Mouse (Mus musculus) heart, adult 11 months (tissue): ENCODE results near the gene Prkci.

ENCODE experiments used
- DNase-seq: peaks from one replicate; pipeline ENCODE4 v3.0.0; 2022

Prkci gene

DNA sequence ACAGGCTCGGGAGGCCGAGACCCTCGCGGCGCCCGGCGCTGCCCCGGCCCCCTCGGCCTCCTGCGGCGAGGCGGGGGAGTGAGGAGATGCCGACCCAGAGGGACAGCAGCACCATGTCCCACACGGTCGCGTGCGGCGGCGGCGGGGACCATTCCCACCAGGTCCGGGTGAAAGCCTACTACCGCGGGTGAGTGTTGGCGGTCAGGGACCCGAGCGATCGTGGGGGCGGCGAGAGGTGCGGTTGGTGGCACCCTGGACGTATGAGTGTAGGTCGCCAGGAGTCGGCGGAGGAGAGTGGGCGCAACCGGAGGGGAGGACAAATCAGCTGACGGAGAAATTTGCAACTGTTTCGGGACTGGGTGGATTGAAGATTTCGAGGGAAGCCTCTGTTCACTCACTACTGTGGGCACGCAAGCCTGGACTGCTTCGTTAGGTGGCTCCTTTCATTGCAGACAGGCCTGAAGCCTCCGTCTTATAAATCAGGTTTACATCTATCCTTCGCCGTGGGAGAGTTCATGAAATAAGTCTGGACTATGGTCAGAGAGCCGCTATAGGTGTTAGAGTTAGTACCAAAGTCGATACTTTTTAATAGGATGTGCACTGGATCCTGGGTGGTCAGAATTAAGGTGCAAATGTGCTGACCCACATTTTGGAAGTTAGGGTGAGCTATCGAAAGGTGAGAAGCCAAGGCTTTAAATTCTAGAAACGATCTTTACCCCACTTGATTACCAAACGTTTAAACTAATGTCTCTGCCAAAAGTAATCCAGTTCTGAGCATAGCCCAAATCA, 546 bp downstream of the Prkci start:
- DNase-seq, result no peak

- DNase-seq, result peak; percentile 80
Measured at GRCm38 (mm10) chr3:30996688-30997014, 1.1 kb downstream of the Prkci start.

DNA sequence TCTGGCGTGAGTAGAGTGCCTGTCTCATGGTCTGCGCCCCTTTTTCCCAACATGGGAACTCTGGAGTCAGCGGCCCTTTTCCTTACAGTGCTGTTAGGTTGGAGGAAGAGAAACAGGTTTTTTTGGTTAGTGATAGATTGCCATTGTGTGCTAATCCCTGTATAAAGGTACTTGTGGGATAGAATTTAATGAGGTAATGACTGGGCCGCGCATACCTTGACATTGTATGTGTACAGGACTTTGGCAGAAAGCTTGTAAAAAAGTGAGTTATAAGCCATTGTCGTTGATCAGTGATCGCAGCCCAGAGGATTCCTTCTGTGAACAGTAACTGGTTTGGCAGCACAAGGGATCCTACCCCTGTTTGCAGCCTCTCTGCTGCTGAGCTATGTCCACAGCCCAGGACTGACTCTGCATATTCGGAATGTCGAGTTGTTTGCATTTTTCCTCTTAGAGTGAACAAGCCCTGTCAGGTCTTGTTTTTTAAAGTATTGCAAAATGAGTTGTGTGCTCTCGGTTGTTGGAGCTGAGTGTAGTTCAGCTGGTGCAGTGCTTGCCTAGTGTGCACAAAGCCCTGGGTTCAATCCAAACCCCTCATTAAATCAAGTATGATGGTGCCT, 4.0 kb downstream of the Prkci start:
- DNase-seq, result peak; percentile 90

- peak; percentile 96 for DNase-seq
Measured at GRCm38 (mm10) chr3:31000018-31000407, 4.5 kb downstream of the Prkci start.

GRCm38 (mm10) chr3:31001048-31001676, 5.6 kb downstream of the Prkci start:
- DNase-seq, result peak; percentile 51

GRCm38 (mm10) chr3:31004320-31005209, 9.0 kb downstream of the Prkci start:
- no peak for DNase-seq

DNA sequence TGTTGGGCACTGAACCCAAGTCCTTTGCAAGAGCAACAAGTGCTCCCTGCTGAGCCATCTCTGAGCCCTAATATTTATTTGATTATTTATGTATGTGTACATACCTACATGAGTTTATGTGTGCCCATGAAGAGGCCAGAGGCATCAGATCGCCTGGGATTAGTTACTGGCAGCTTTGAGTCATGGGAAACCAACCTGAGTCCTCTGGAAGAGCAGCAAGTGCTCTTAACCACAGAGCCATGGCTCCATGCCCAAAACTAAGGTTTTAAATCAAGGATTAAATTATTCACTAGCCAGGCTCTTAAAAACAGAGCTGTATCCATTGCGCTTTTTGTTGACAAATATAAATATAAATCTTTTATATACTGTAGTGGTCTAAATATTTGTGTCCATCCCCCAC, 18.8 kb downstream of the Prkci start:
- DNase-seq, result no peak

GRCm38 (mm10) chr3:31015682-31016443, 20.3 kb downstream of the Prkci start:
- DNase-seq, result no peak

DNA sequence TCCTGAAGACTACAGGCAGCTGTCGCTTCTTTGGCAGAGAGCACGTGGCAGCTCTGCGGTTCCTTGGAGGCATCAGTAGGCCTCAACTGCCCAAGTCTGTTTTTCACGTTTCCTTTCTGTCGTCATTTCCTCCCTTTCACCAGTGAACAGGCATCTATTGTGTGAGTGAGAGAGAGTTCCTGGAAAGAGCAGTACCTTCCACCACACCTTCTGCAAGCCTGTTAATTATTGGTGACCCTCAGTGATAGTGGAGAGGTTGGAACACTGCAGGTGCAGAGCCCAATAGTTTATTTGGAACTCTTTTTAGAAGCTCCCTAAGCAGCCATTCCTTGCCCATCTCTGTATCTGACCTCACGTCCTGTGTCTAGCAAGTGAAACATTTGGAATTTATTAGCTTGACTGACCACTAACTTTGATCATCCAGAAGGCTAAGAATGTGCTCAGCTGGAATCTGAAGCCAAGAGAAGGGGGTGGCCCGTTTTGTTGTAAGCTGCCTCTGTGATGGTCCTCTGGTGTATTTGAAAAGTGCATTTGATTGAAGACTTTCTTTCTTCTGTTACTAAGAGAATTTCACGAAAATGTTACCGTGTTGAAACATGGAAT, 21.1 kb downstream of the Prkci start:
- DNase-seq, result no peak

DNA sequence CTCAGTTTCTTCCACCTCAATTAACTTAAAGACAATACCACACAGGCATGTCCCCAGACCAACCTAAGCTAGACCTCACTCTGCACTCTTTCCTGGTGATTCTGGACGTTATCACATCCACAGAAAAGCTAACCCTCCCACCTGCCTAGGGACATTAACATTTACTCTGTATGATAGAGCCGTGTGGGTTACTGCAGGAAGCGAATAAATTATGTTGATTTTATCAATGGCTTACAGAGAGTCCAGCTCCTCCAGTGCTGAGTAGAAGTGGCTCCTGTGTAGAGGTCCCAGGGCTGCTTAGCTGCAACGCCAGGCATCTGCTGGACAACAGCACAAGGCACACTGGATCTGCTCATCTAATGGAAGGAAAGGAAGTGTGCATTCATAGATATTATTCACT, 22.1 kb downstream of the Prkci start:
- peak; percentile 18 for DNase-seq

- DNase-seq, result no peak
Measured at GRCm38 (mm10) chr3:31019287-31019686, 23.7 kb downstream of the Prkci start.

GRCm38 (mm10) chr3:31019793-31020447, 24.4 kb downstream of the Prkci start:
- DNase-seq, result no peak

GRCm38 (mm10) chr3:31020656-31021055, 25.1 kb downstream of the Prkci start:
- DNase-seq, result no peak

DNA sequence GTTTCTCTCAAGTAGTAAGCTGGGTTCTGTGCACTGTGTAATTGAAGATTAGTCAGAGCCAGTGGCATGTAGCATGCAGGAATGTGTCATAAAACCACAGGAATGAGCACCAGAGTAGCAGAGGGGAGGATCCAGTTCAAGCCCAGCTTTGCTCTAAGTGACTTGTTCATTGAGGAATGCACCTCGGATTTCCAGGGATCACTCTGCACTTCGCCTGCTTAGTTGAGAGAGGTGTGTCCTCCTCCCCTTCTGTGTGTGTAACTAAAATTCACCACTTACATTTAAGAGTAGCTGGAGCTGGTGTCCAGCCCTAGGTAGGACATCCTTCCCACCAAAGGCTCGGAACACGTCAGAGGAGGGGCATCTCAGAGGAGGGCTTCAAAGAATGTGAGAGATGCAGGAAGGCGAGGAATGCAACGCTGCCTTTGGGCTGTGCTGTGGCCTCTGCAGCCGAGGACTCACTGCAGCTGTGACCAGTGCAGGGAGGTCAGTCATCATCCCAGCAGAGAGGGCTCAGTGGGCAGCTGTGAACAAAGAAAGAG, 27.4 kb downstream of the Prkci start:
- DNase-seq, result peak; percentile 95

DNA sequence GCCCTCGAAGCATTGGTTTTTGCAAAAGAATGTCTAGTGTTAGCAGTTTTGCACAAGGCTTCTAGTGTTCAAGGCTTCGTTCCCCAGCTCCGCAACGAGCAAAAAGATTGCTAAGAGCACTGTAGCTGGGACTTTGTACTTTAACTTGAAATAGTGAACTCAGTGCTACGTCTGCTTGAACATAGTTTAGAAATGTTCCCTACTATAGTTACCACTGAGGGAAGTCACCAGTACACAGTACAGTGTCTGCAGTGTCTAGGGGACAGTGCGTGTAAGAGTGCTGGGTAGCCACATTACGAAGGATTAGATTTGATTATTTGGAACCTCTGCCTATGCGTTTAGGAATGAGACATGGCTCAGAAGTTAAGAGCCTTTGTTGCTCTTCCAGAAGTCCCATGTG, 32.2 kb downstream of the Prkci start:
- peak; percentile 4 for DNase-seq

DNA sequence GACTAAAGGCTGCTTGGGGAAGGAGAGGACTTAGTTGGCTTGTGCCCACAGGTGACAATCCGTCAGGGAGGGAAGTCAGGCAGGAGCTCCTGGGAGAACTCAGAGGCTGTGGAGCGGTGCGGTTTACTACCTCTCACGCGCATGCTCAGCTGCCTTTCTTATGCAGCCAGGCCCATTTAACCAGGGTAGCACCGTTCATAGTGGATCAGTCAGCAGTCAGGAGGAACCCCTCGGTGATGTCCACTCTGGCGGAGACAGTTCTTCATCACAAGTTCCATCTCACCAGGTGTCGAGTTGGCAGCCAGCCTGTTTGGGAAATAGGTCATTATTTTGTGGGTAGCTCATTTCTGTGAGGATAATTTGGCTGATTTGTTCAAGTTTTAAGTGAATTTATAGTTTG, 36.1 kb downstream of the Prkci start:
- peak; percentile 84 for DNase-seq

DNA sequence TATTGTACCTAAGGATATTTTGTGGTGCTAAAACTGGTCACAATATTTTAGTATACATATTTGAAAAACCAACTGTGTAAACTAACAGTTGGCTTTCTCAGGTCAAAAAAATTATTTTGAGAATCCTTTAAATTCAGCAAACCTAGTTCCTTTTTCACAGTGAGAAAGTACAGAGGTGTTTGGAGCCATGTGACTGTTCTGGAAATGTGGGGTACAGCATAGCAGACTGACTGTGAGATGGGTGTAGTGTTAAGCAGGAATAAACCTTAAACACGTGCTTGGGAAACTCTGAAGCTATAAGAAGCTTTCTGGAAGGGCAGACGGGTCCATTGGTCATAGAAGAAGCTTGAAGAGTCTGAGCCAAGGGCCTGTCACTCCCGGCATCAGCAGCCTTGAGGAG, 38.1 kb downstream of the Prkci start:
- DNase-seq, result no peak

DNA sequence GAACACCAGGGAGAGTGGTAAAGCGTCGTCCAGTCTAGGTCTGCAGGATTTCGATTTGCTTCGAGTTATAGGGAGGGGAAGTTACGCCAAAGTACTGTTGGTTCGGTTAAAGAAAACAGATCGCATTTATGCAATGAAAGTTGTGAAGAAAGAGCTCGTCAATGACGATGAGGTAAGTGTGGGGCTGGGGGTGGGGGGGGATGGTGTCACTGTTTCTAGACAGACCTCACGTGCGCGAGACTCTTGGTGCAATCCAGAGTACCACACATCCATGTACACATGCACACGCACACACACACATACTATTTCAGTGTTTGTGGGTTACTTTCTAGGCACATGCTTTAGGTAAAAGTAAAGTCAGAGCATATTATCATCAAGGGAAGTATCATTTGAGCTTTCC, 42.3 kb downstream of the Prkci start:
- no peak for DNase-seq

- no peak for DNase-seq
Measured at GRCm38 (mm10) chr3:31038689-31039088, 43.1 kb downstream of the Prkci start.

DNA sequence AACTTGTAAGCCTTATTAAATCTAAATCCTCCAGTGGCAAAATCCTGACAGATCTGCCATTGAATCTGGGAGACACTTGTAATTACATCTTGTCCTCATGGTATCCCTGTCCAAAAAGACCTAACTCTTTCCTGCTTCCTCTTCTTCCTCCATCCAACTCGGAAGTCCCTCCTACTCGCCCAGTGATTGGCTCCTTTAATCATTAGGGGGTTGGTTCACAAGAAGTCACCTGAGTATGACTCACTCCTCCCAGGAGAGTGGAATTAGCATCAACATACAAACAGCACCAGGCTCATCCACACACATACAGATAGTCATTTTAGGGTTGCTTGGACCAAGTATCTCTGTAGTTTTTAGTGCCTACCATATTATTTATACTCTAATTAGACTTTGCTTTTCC, 47.4 kb downstream of the Prkci start:
- DNase-seq, result no peak

- DNase-seq, result no peak
Measured at GRCm38 (mm10) chr3:31047263-31047662, 51.7 kb downstream of the Prkci start.
